Mouse (Mus musculus) forebrain, embryonic 13.5 days (tissue): ENCODE data around the gene Trpm3. TPM values are rescaled to one million over a fixed set of nuclear protein-coding genes. Genes with fewer than 3 reads are reported as not detected.
A peak's percentile ranks its signal among the peaks of the same experiment; 100 is the strongest.

ENCODE experiments used
- ATAC-seq: fragments of 200-750 bp; cut with Nextera tagmentation; 2 replicates; pipeline ENCODE4 v1.8.0; 2017
- H3K27ac ChIP-seq: fragments of 300-500 bp; sonication (generic); 2 replicates; pipeline ENCODE4 v1.5.1; 2015; ENCODE audit warnings: inconsistent platforms, mild to moderate bottlenecking, moderate library complexity
- H3K27me3 ChIP-seq: fragments of 300-500 bp; sonication (generic); 2 replicates; pipeline ENCODE4 v1.6.1; 2015; ENCODE audit warnings: mild to moderate bottlenecking, inconsistent platforms
- H3K36me3 ChIP-seq: fragments of 300-500 bp; sonication (generic); 2 replicates; pipeline ENCODE4 v1.6.1; 2015; ENCODE audit warnings: mild to moderate bottlenecking, inconsistent platforms; ENCODE audit not compliant: poor library complexity, severe bottlenecking
- H3K4me1 ChIP-seq: fragments of 300-500 bp; sonication (generic); 2 replicates; pipeline ENCODE4 v1.6.1; 2015; ENCODE audit warnings: inconsistent platforms
- H3K4me2 ChIP-seq: fragments of 300-500 bp; sonication (generic); 2 replicates; pipeline ENCODE4 v1.6.1; 2015; ENCODE audit warnings: inconsistent platforms, mild to moderate bottlenecking, moderate library complexity
- H3K4me3 ChIP-seq: fragments of 300-500 bp; sonication (generic); 2 replicates; pipeline ENCODE4 v1.5.1; 2015; ENCODE audit warnings: mild to moderate bottlenecking, inconsistent platforms
- H3K9ac ChIP-seq: fragments of 300-500 bp; sonication (generic); 2 replicates; pipeline ENCODE4 v1.6.1; 2015; ENCODE audit warnings: mild to moderate bottlenecking, inconsistent platforms
- H3K9me3 ChIP-seq: fragments of 300-500 bp; sonication (generic); replicated peaks from 2 replicates; pipeline ENCODE4 v1.6.1; 2016; ENCODE audit warnings: inconsistent platforms
- WGBS: fragments of 180-500 bp; shearing (Covaris S2); methylation state at CpG from one replicate; pipeline ENCODE4 v1.1.7; 2015; 5-methylcytosine and 5-hydroxymethylcytosine counted together
- polyA plus RNA-seq: library from polyadenylated mRNA; unstranded; fragments of >200 nt; fragmentation: Nextera tagmentation; extraction: Ambion mirVana; gene quantifications from 2 replicates; pipeline ENCODE4 v1.2.1, GENCODE M21; 2015

The Trpm3 gene
- polyA plus RNA-seq, 1 experiment from 2014 or later = 11.8 TPM

DNA sequence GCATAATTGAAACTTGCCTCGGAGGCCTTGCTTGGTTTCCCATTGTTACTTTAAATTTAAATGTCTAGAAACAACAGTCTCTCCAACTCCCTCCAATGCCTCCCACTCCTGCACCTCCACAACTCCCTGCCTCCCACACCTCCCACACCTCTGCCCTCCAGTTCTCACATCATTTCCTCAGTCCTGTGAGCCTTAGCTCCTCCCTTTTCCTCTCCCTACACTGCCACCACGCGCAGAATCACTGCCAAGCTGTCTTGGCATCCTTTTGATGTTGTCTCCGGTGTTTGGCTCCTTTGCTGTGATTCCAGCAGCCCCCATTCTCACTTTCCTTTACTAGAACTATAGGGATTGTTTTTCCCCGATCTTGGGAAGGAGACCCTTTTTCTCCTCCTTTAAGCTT lies 661.6 kb downstream of the Trpm3 start:
- ATAC-seq = no peak
- H3K4me1 ChIP-seq = peaks cover 4% of the 10 kb centered on the region; the same call in 1 of the 2 replicates
- no peaks in the 10 kb centered on the region for H3K36me3 ChIP-seq
- H3K9me3 ChIP-seq = no peaks in the 10 kb centered on the region
- no peak overlapping the region for H3K4me3 ChIP-seq
- H3K4me2 ChIP-seq = no peak overlapping the region
- no peak overlapping the region for H3K27ac ChIP-seq
- no peak overlapping the region for H3K9ac ChIP-seq
- 33% methylated on average over 5 of the region's 5 CpGs for WGBS
- H3K27me3 ChIP-seq = no peaks in the 10 kb centered on the region

DNA sequence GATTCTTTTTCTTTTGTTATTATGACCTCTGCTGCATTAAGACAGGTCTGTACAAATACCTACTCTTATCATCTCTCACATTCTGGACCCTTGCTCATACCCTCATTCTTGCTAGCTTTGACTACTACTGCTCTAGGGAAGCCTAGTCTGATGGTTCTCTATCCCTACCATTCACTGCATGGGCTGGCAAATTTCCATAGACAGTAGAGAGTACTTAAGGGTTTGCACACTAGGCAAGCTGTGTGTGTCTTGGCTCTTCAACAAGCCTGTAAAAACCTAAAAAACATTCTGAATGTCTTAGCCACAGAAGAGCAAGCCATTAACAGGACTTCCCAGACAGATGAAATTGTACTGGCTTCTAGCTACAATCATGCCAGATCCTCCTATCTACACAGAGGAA lies 664.5 kb downstream of the Trpm3 start:
- H3K4me1 ChIP-seq = peaks cover 4% of the 10 kb centered on the region; the same call in 1 of the 2 replicates
- no peaks in the 10 kb centered on the region for H3K9me3 ChIP-seq
- H3K27ac ChIP-seq = no peak overlapping the region
- no peak overlapping the region for H3K4me3 ChIP-seq
- H3K9ac ChIP-seq = no peak overlapping the region
- no peak for ATAC-seq
- no peaks in the 10 kb centered on the region for H3K27me3 ChIP-seq
- no peaks in the 10 kb centered on the region for H3K36me3 ChIP-seq
- H3K4me2 ChIP-seq = no peak overlapping the region

DNA sequence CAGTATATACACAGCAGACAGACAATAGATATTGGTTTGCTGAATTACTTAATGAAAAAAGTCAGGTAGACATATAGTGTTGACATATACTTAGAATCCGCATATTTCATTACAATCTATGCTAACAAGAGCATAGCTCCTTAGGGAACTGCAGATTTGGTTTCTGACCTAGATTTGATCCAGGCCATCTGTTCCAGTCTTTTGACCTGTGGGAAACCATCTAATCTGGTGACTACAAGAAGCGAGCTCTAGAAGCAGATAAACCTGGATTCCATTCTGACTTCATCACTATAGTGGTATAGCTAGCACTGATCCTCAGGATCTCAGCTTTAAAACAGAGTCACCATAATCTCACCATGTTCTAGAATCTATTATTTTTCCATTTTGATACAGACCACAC lies 665.5 kb downstream of the Trpm3 start:
- no peaks in the 10 kb centered on the region for H3K27me3 ChIP-seq
- no peak for ATAC-seq
- H3K9me3 ChIP-seq = no peaks in the 10 kb centered on the region
- no peak overlapping the region for H3K9ac ChIP-seq
- 88% methylated on average over 2 of the region's 2 CpGs for WGBS
- H3K4me3 ChIP-seq = no peak overlapping the region
- H3K4me1 ChIP-seq = peaks cover 4% of the 10 kb centered on the region; the same call in 1 of the 2 replicates
- no peaks in the 10 kb centered on the region for H3K36me3 ChIP-seq
- no peak overlapping the region for H3K27ac ChIP-seq
- H3K4me2 ChIP-seq = no peak overlapping the region

DNA sequence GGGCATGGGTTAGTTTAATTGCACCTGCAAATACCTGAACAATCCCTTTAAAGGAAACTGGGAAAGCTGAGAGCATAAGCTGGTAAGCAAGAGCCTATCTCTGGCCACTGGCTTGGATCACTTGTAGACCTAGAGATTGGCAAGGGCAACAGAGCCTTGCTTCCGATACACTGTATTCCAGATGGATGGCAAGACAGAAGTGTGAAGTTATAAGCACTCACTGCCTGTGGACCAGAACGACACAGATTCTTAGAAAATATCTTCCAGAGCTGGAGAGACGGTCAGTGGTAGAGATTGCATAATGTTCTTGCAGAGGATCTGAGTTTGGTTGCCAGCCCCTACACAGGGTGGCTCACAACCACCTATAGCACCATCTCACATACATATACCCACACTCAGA lies 671.4 kb downstream of the Trpm3 start:
- no peak for ATAC-seq

DNA sequence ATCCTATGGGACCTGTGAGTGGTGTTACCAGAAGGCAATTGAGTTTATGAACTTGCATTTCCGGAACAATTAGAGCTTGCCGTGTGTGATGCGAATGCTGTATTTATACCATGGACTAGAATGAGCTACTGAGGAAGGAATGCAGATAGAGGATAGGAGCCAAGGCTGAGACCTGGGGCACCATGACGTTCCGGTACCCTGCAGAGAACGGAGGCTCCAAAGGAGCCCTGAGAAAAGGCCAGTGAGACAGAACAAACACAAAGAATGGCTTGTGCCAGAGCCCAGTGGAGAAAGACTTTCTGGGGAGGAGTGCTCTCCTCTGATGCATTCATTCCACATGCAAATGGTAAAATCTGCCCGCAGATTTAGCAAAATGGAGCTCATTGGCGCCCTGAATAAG lies 682.9 kb downstream of the Trpm3 start:
- H3K9me3 ChIP-seq = no peaks in the 10 kb centered on the region
- H3K36me3 ChIP-seq = no peaks in the 10 kb centered on the region
- no peak overlapping the region for H3K4me3 ChIP-seq
- no peak overlapping the region for H3K27ac ChIP-seq
- H3K4me2 ChIP-seq = no peak overlapping the region
- H3K9ac ChIP-seq = no peak overlapping the region
- peaks cover 15% of the 10 kb centered on the region for H3K4me1 ChIP-seq
- H3K27me3 ChIP-seq = no peaks in the 10 kb centered on the region
- 61% methylated on average over 8 of the region's 8 CpGs for WGBS
- no peak for ATAC-seq

More for the DNA sequence above, 671.4 kb downstream of the Trpm3 start:
- H3K27me3 ChIP-seq = no peaks in the 10 kb centered on the region
- 92% methylated on average over 3 of the region's 3 CpGs for WGBS
- H3K27ac ChIP-seq = no peak overlapping the region
- no peak overlapping the region for H3K4me3 ChIP-seq
- H3K9me3 ChIP-seq = no peaks in the 10 kb centered on the region; the same call in 1 of the 2 replicates
- H3K4me2 ChIP-seq = no peak overlapping the region
- H3K36me3 ChIP-seq = no peaks in the 10 kb centered on the region
- no peak overlapping the region for H3K9ac ChIP-seq
- H3K4me1 ChIP-seq = no peaks in the 10 kb centered on the region

DNA sequence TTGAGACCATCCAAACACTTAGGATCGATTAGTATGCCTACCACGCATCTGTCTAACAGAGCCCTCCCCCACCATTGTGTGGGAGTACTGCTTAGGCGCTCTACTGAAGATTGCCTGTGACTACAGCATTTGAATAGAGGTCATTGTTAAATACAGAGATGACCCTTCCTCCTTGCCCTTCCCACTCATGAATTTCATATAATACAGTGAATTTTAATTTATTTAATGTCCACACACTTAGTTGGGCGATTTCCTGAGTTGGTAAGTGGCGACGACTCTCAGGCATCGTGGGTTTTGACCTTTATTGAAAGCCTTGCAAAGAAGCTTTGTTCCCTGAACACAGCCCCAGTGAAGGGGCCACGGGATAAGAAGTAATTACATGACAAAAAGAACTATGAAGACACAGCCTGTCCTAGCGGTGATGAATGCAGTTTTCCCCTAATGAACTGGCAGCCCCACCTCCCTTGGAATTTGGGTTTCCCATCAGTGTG lies 684.7 kb downstream of the Trpm3 start:
- Histone ChIP-seq H3K9ac (no peak overlapping the region), H3K27me3 (no peaks in the 10 kb centered on the region), H3K4me2 (0 out of 2 replicates have a peak overlapping the region, but pooled peaks have one; percentile 4), H3K4me3 (no peak overlapping the region), H3K27ac (no peak overlapping the region), H3K4me1 (peaks cover 15% of the 10 kb centered on the region), H3K36me3 (no peaks in the 10 kb centered on the region), H3K9me3 (no peaks in the 10 kb centered on the region)
- peak; percentile 70; the same call in 1 of the 2 replicates for ATAC-seq
- 16% methylated on average over 9 of the region's 9 CpGs for WGBS

DNA sequence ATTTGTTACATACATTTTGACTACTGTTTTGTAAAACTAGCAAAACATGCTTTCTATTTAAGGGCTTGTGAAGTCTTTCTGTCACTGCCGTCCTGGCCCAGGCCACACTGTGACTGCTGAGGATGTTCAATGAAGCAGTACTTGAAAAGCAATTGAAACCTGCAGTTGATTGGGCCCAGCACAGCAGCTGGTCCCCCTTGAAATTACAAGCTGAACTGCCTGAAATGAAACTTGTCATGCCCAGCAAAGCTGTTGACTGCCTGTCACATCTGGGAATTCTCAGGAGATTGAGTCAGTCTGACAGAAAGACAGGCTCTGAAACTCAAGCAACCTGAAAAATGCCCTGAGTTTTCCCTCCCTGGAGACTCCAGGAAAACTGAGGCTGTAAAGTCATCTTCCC lies 687.0 kb downstream of the Trpm3 start:
- Histone ChIP-seq H3K27me3 (no peaks in the 10 kb centered on the region), H3K4me2 (no peak overlapping the region), H3K36me3 (no peaks in the 10 kb centered on the region), H3K27ac (no peak overlapping the region), H3K4me1 (peaks cover 15% of the 10 kb centered on the region), H3K9ac (no peak overlapping the region), H3K4me3 (no peak overlapping the region), H3K9me3 (no peaks in the 10 kb centered on the region; the same call in 1 of the 2 replicates)
- 21% methylated on average over 1 of the region's 1 CpGs for WGBS
- no peak for ATAC-seq

DNA sequence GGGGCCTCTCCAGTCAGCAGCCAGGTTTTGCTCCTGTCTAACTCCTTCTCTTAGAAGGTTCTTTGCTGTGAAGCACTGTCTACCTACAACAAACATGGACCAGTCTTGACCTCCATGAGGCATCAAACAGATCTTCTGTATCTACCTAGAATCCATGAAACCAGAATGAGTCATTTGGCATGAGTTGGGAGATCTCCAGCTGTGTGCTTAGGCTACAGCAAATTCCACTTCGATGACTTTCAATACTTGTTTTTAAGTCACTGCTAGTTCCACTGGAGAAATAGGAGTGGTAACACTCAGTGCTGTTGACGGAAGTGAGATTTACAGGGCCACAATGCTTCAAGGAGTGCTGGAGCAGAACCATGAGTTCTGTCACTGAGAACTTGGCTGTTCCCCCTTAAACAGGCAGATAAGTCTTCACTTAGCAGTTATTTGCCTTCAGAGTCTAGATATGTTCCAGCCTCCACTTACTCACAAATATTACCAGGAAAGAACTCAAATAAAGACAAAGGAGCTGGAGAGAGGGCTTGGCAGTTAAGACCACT lies 689.4 kb downstream of the Trpm3 start:
- H3K9me3 ChIP-seq = no peaks in the 10 kb centered on the region; the same call in 1 of the 2 replicates
- no peaks in the 10 kb centered on the region for H3K36me3 ChIP-seq
- no peak for ATAC-seq
- H3K4me3 ChIP-seq = no peak overlapping the region
- H3K27ac ChIP-seq = no peak overlapping the region
- H3K4me1 ChIP-seq = peaks cover 12% of the 10 kb centered on the region
- no peak overlapping the region for H3K9ac ChIP-seq
- no peak overlapping the region for H3K4me2 ChIP-seq
- 90% methylated on average over 2 of the region's 2 CpGs for WGBS
- H3K27me3 ChIP-seq = no peaks in the 10 kb centered on the region

DNA sequence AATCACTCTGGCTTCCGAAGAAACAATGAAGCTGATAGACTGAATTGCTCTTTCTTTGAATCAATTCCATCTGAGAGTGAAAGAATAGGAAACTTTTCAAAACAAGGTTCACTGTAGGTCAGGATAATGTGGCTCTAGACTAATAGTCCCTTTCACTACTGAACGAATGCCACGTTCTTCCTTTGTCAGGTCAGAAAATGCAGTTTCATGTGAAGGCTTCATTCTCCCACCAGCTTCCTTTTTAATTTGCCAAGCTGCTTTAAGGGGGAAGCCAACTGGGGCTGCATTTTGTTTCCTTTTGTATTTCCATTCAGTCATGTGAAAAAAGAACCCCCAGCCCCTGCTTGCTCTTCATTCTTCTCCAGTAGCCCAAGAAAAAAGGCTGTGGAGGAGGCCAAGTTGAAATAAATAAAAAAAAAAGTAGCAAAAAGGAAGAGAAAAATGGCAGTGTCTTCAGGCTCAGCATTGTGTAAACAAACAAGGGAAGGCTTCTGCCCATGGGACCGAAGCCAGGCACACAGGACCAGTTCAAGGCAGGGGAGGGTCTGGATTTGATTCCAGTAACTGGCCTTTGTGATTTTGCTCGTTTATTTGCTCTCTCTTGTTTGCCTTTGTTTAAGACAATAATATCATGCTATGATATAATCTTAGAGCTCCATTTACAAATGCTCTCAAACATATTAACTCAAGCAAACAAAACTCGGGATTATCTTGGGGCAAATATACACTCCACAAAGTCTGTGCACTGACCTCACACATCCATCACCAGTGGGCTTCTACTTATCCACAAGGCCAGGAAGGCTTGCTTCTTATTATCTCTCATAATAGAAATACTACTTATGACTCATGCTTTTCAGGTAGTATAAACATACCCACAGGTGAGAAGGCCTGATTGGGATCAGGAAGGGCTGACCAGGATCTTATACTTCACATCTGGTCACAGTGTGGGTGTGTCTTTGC lies 702.5 kb downstream of the Trpm3 start:
- ATAC-seq = peak; percentile 79
- Histone ChIP-seq H3K36me3 (no peaks in the 10 kb centered on the region), H3K27ac (no peak overlapping the region), H3K4me1 (peaks cover 9% of the 10 kb centered on the region; the same call in 1 of the 2 replicates), H3K4me3 (no peak overlapping the region), H3K9ac (no peak overlapping the region), H3K4me2 (no peak overlapping the region), H3K9me3 (no peaks in the 10 kb centered on the region), H3K27me3 (peaks cover 14% of the 10 kb centered on the region)
- WGBS = 2% methylated on average over 6 of the region's 6 CpGs

DNA sequence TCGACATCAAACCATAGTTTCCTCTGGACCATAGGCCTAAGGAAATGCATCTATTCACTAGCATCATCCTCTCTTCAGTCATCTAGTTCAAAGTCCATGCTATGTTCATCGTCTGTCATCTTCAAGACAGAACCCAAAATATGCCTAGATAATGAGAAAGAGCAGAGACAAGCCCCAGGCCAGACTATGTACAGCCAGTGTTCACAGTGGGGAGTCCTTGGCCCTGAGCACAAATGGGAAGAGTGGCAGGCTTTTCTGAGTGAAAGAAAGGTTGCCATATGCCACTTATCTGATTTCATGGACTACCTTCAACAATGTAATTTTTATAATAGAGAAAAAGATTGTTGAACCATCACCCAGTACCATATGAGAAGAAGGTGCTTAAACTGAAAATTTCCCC lies 703.9 kb downstream of the Trpm3 start:
- ATAC-seq = no peak
- 93% methylated on average over 2 of the region's 2 CpGs for WGBS
- no peak overlapping the region for H3K4me3 ChIP-seq
- no peak overlapping the region for H3K27ac ChIP-seq
- no peak overlapping the region for H3K9ac ChIP-seq
- H3K9me3 ChIP-seq = no peaks in the 10 kb centered on the region
- peaks cover 14% of the 10 kb centered on the region for H3K27me3 ChIP-seq
- peaks cover 9% of the 10 kb centered on the region; the same call in 1 of the 2 replicates for H3K4me1 ChIP-seq
- no peaks in the 10 kb centered on the region for H3K36me3 ChIP-seq
- no peak overlapping the region for H3K4me2 ChIP-seq

DNA sequence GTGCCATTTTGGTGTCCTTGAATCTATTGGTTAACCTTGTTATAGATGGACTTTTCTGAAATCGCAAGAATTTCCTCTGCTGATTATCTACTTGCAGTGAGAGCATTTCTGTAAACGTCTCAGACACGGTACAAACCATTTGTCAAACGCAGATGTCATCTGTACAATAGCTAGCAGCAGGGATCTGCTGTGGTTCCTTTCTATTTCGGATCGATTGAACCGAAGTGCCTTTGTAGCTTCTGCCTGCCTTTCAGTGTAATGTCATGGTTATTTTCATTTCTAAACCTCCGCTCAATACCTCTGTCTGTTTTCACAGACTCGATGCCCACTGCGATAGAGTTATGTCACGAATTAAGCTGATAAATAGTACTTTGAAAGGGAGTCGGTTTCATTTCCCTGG lies 708.9 kb downstream of the Trpm3 start:
- WGBS = 51% methylated on average over 12 of the region's 12 CpGs
- no peak overlapping the region for H3K9ac ChIP-seq
- H3K27me3 ChIP-seq = peaks cover 13% of the 10 kb centered on the region
- H3K9me3 ChIP-seq = no peaks in the 10 kb centered on the region
- no peak for ATAC-seq
- H3K27ac ChIP-seq = no peak overlapping the region
- H3K4me3 ChIP-seq = no peak overlapping the region
- H3K4me1 ChIP-seq = no peaks in the 10 kb centered on the region
- H3K36me3 ChIP-seq = no peaks in the 10 kb centered on the region
- no peak overlapping the region for H3K4me2 ChIP-seq

DNA sequence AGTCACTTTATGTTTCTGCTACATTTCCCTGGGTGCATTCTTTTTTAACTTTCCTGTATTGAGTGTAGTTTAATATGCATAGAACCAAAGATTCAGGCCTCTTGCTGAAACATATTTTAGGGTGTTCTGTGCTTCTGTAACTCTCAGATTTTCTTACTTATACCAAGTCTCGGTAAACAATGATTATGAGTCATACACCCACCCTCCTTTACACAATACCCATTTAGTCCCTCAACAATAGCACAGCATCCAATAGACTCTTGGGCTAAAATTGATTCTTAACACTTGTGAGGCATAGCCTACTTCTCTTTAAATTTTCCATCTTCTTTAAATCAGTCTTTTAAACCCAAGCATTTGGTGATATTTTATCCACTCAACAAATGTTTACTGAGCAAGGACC lies 709.4 kb downstream of the Trpm3 start:
- ATAC-seq = no peak
- Histone ChIP-seq H3K27me3 (peaks cover 12% of the 10 kb centered on the region; the same call in 1 of the 2 replicates), H3K36me3 (no peaks in the 10 kb centered on the region), H3K4me3 (no peak overlapping the region), H3K4me1 (no peaks in the 10 kb centered on the region), H3K27ac (no peak overlapping the region), H3K9me3 (no peaks in the 10 kb centered on the region), H3K4me2 (no peak overlapping the region), H3K9ac (no peak overlapping the region)
- 48% methylated on average over 1 of the region's 1 CpGs for WGBS
